Comparison of ENCODE assay signal across 8 mouse cellular contexts in the genomic region with DNA sequence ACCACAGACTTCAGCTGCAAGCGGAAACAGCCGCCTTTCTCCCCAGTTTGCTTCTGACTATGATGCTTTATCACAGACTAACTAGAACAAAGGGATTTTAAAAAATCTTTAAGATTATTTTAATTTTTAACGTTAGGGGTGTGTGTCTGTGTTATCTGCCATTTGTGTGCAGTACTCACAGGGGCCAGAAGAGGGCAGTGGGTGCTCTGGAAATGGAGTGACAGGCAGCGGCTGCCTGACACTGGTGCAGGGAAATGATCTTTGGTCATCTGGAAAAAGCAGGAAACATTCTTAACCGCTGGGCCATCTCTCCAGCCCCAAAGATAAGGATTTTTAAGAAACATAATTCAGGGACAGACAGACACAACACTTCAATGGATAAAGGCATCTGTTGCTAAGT. TPM values are rescaled to one million over a fixed set of nuclear protein-coding genes. Genes with fewer than 3 reads are reported as not detected.
A peak's percentile ranks its signal among the peaks of the same experiment; 100 is the strongest.
DNase-seq lines count a peak whose midpoint lies in the region; ATAC-seq lines count a peak whose summit lies in the region.
"Had no signal": no experiment of that assay in that cellular context is flagged by ENCODE, and none has a peak within 500 bp of the region (broad histone marks: within the 10 kb centered on the region; RNA-seq: fewer than 3 reads in every experiment).

No protein-coding gene starts in this region.

- no peaks in the 10 kb centered on the region for H3K4me1 ChIP-seq in kidney, embryonic 16.5 days (ENCODE audit: insufficient read depth, low read length)
- H3K4me1 ChIP-seq: lung, embryonic 15.5 days had no signal

- peaks cover 7% of the 10 kb centered on the region; the same call in 1 of the 2 replicates for H3K9me3 ChIP-seq in kidney, embryonic 16.5 days (ENCODE audit: low read length)
- H3K9me3 ChIP-seq: lung, embryonic 15.5 days had no signal

- ATAC-seq in kidney, embryonic 16.5 days (ENCODE audit: low FRiP score, low TSS enrichment) = no peak

- intact Hi-C loops in gastrocnemius, postnatal 14 days (cut with DNase I; ENCODE audit: low total_unique reads) = loop anchor here (10.0 kb wide), 1 partner anchor 122 kb away; no protein-coding TSS in a partner anchor

- no peak overlapping the region for H3K4me2 ChIP-seq in kidney, embryonic 16.5 days (replicated peaks; ENCODE audit: low read depth, low read length)
- H3K4me2 ChIP-seq: lung, embryonic 15.5 days had no signal

- no peaks in the 10 kb centered on the region for H3K36me3 ChIP-seq in kidney, embryonic 16.5 days (ENCODE audit: insufficient read depth, low read length)
- H3K36me3 ChIP-seq: lung, embryonic 15.5 days had no signal

- H3K4me3 ChIP-seq in kidney, embryonic 16.5 days (ENCODE audit: low read length) = no peak overlapping the region
- H3K4me3 ChIP-seq: lung, embryonic 15.5 days had no signal

- 71% methylated on average over 5 of the region's 5 CpGs for WGBS in kidney, embryonic 16.5 days

- H3K27me3 ChIP-seq in kidney, embryonic 16.5 days (ENCODE audit: insufficient read depth, low read length) = no peaks in the 10 kb centered on the region
- H3K27me3 ChIP-seq: lung, embryonic 15.5 days had no signal

- peak; percentile 72 for DNase-seq in kidney, adult 18-20 months
- DNase-seq in CD4-positive helper T cell, adult 2 months (ENCODE audit: low read depth, low spot score) = peak; percentile 14
- peak; percentile 80 for DNase-seq in R1 (ENCODE audit: low read depth, low spot score)
- peak; percentile 41 for DNase-seq in gastrocnemius, postnatal 14 days
- DNase-seq in lung, postnatal 25 days (ENCODE audit: low spot score) = peak; percentile 58
- peak; percentile 72 for DNase-seq in thymus, postnatal 4 days

- H3K27ac ChIP-seq in kidney, embryonic 16.5 days (ENCODE audit: low read length) = no peak overlapping the region
- H3K27ac ChIP-seq: lung, embryonic 15.5 days had no signal

- H3K9ac ChIP-seq in kidney, embryonic 16.5 days (replicated peaks; ENCODE audit: low read length) = no peak overlapping the region
- H3K9ac ChIP-seq: lung, embryonic 15.5 days had no signal

RNA-seq across cellular contexts. Expression of gene Myo1e, which starts 4.4 kb away (rescaled TPM):
- polyA plus RNA-seq in kidney, embryonic 16.5 days (2015; fragmentation: Nextera tagmentation; extraction: Ambion mirVana) = 26.4 and 27.8 TPM in 2 replicates
- 10 to 100 TPM; 14.4 to 15.2 TPM for total RNA-seq in gastrocnemius, postnatal 14 days (2021)

Comparison
In these comparisons a context has a peak if more than half of its experiments do, and no peak if none do; other contexts are left out.
1. DNase-seq: peak in every context shown above with its lines; median percentile 80 in R1; 72 in kidney, adult 18-20 months; 72 in thymus, postnatal 4 days; 58 in lung, postnatal 25 days; 41 in gastrocnemius, postnatal 14 days; 14 in CD4-positive helper T cell, adult 2 months.